Mouse (Mus musculus) embryonic facial prominence, embryonic 14.5 days (tissue): Measurements from ENCODE around the gene A830005F24Rik. TPM values are rescaled to one million over a fixed set of nuclear protein-coding genes. Genes with fewer than 3 reads are reported as not detected.

Source experiments
- ATAC-seq: fragments of 200-750 bp; cut with Nextera tagmentation; 2 replicates; pipeline ENCODE4 v1.8.0; 2017; ENCODE audit warnings: low read depth, moderate number of reproducible peaks, moderate TSS enrichment
- DNase-seq: peaks from one replicate; pipeline ENCODE4 v3.0.0-alpha.2; 2015; ENCODE audit warnings: low spot score
- H3K27ac ChIP-seq: fragments of 300-500 bp; sonication (generic); replicated peaks from 2 replicates; pipeline ENCODE4 v1.5.1; 2014; ENCODE audit warnings: low read depth, mild to moderate bottlenecking, low read length, moderate library complexity
- H3K27me3 ChIP-seq: fragments of 300-500 bp; sonication (generic); replicated peaks from 2 replicates; pipeline ENCODE4 v1.6.1; 2014; ENCODE audit warnings: low read length; ENCODE audit not compliant: control insufficient read depth, insufficient read depth
- H3K36me3 ChIP-seq: fragments of 300-500 bp; sonication (generic); 2 replicates; pipeline ENCODE4 v1.6.1; 2014; ENCODE audit warnings: low read length, mixed read lengths; ENCODE audit not compliant: control insufficient read depth, insufficient read depth
- H3K4me1 ChIP-seq: fragments of 300-500 bp; sonication (generic); 2 replicates; pipeline ENCODE4 v1.6.1; 2014; ENCODE audit warnings: antibody characterized with exemption, low read length; ENCODE audit not compliant: control insufficient read depth, insufficient read depth
- H3K4me2 ChIP-seq: fragments of 300-500 bp; sonication (generic); 2 replicates; pipeline ENCODE4 v1.6.1; 2014; ENCODE audit warnings: low read depth, mild to moderate bottlenecking, low read length, moderate library complexity, mixed read lengths
- H3K4me3 ChIP-seq: fragments of 300-500 bp; sonication (generic); 2 replicates; pipeline ENCODE4 v1.5.1; 2014; ENCODE audit warnings: low read depth, mild to moderate bottlenecking, low read length
- H3K9ac ChIP-seq: fragments of 300-500 bp; sonication (generic); 2 replicates; pipeline ENCODE4 v1.6.1; 2014; ENCODE audit warnings: low read depth, mild to moderate bottlenecking, low read length, moderate library complexity, mixed read lengths
- H3K9me3 ChIP-seq: fragments of 300-500 bp; sonication (generic); 2 replicates; pipeline ENCODE4 v1.6.1; 2016; ENCODE audit warnings: low read length; ENCODE audit not compliant: control insufficient read depth
- WGBS: fragments of 180-500 bp; shearing (Covaris S2); extraction: QIAGEN DNeasy Blood & Tissue Kit; methylation state at CpG from one replicate; pipeline ENCODE4 v1.1.7; 2014; 5-methylcytosine and 5-hydroxymethylcytosine counted together
- polyA plus RNA-seq: library from polyadenylated mRNA; unstranded; fragments of >200 nt; fragmentation: Nextera tagmentation; extraction: Ambion mirVana; gene quantifications from 2 replicates; pipeline ENCODE4 v1.2.1, GENCODE M21; 2014

The A830005F24Rik gene
- polyA plus RNA-seq, 1 experiment from 2014 or later, result 0.82 TPM

DNA sequence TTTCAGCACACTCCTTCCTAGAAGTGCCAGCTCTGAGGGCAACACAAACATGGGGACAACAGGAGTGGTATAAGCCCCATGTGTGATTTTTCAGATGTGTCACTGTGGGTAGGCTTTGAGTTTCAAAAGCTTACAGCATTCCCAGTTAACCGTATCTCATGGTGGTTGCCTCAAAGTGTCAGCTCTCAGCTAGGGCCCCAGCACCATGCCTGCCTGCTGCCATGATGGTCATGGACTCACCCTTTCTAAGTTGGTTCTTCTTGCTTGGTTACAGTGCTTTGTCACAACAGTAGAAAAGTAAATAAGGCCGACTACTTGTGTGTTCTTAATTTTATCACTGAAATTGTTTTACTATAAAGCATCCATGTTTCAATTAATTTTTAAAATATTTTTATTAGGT, 18.1 kb downstream of the A830005F24Rik start:
- peaks cover 22% of the 10 kb centered on the region for H3K36me3 ChIP-seq
- H3K4me2 ChIP-seq, result no peak overlapping the region
- no peak overlapping the region for H3K4me3 ChIP-seq
- DNase-seq (no peak), ATAC-seq (no peak)
- H3K9ac ChIP-seq, result no peak overlapping the region
- H3K9me3 ChIP-seq, result no peaks in the 10 kb centered on the region
- H3K4me1 ChIP-seq, result no peaks in the 10 kb centered on the region
- 79% methylated on average over 2 of the region's 2 CpGs for WGBS
- no peaks in the 10 kb centered on the region for H3K27me3 ChIP-seq
- no peak overlapping the region for H3K27ac ChIP-seq

DNA sequence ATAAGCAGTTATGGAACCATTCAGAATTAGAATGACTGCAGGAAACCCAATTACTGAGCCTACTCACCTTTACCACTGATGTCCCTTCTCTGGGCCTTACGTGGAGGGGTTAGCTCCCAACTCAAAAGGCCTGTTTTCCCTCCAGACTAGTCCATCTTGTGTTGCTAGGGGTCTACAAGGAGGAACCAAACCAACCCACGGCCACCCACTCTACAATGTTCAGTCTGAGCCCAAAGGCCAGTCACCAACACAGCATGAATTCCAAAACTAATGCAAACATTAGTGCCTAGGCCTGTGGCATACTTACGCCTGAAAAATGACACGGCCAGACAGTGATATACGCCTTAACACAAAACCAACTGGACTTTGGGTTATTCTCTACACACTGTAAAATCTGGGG, 20.1 kb downstream of the A830005F24Rik start:
- H3K4me3 ChIP-seq, result no peak overlapping the region
- no peaks in the 10 kb centered on the region for H3K4me1 ChIP-seq
- 90% methylated on average over 5 of the region's 5 CpGs for WGBS
- H3K9me3 ChIP-seq, result no peaks in the 10 kb centered on the region
- H3K27me3 ChIP-seq, result no peaks in the 10 kb centered on the region
- H3K36me3 ChIP-seq, result peaks cover 30% of the 10 kb centered on the region
- no peak overlapping the region for H3K27ac ChIP-seq
- ATAC-seq, result no peak
- H3K9ac ChIP-seq, result no peak overlapping the region
- H3K4me2 ChIP-seq, result no peak overlapping the region
- no peak for DNase-seq

DNA sequence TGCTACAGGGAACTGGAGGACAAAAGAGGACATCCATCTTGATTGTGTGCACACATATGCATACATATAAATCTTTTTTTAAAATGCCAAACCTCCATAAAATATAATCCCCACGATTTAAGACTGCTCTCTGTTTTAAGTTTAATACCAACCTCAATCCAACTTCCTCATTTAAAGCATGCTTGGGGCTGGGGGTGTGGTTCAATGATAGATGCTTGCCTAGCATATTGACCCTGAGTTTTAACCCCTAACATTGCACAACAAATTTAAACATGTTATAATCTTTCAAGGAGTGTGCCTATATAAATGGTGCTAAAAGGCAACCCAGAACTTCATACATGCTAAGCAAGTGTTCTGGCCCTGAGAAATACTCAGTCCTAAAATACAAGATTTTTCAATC, 27.1 kb downstream of the A830005F24Rik start:
- 59% methylated on average over 1 of the region's 1 CpGs for WGBS
- DNase-seq, result no peak
- H3K27ac ChIP-seq, result no peak overlapping the region
- no peaks in the 10 kb centered on the region for H3K27me3 ChIP-seq
- H3K4me1 ChIP-seq, result peaks cover 28% of the 10 kb centered on the region
- H3K4me2 ChIP-seq, result no peak overlapping the region
- no peak for ATAC-seq
- no peak overlapping the region for H3K9ac ChIP-seq
- peaks cover 16% of the 10 kb centered on the region for H3K36me3 ChIP-seq
- no peaks in the 10 kb centered on the region for H3K9me3 ChIP-seq
- H3K4me3 ChIP-seq, result no peak overlapping the region

DNA sequence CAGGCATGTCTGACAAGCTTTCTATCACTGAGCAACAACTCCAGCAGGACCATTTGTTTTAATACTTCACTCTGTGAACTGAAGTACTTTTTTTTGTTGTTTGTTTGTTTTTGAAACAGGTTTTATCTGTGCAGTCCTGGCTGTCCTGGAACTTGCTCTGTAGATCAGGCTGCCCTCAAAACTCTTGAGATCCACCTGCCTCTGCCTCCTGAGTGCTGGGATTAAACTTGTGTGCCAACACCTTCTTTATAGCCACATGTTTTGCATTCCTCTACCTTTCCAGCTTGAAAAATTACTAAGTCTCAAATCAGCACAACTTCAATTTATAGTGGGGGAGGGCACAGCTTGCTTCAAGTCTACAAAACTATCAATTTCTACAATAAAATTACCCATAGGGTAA, 31.0 kb downstream of the A830005F24Rik start:
- Histone ChIP-seq H3K27me3 (no peaks in the 10 kb centered on the region), H3K4me3 (peak overlapping the region; percentile 94), H3K4me1 (peaks cover 34% of the 10 kb centered on the region), H3K36me3 (no peaks in the 10 kb centered on the region), H3K9me3 (no peaks in the 10 kb centered on the region), H3K9ac (no peak overlapping the region), H3K27ac (no peak overlapping the region), H3K4me2 (peak overlapping the region; percentile 65)
- no peak for ATAC-seq
- DNase-seq, result no peak

DNA sequence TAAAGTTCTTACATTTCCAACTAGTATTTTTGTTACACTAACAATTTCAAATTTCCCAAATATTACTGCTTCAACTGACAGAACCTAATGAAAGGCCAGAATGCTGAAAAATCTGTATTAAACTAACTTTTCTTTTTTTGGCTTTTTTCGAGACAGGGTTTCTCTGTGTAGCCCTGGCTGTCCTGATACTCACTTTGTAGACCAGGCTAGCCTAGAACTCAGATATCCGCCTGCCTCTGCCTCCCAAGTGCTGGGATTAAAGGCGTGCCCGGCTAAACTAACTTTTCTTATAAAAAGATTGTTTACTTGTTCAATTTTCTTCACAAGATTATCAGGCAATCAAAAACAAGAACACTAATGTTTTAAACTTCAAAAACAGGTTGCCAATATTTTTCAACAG, 31.5 kb downstream of the A830005F24Rik start:
- Histone ChIP-seq H3K27me3 (no peaks in the 10 kb centered on the region), H3K27ac (peak overlapping the region; percentile 87; the same call in 1 of the 2 replicates), H3K4me2 (peak overlapping the region; percentile 65), H3K9me3 (no peaks in the 10 kb centered on the region), H3K9ac (peak overlapping the region; percentile 80), H3K4me3 (peak overlapping the region; percentile 94), H3K4me1 (peaks cover 34% of the 10 kb centered on the region), H3K36me3 (no peaks in the 10 kb centered on the region)
- DNase-seq (no peak), ATAC-seq (no peak)
- 35% methylated on average over 4 of the region's 4 CpGs for WGBS

DNA sequence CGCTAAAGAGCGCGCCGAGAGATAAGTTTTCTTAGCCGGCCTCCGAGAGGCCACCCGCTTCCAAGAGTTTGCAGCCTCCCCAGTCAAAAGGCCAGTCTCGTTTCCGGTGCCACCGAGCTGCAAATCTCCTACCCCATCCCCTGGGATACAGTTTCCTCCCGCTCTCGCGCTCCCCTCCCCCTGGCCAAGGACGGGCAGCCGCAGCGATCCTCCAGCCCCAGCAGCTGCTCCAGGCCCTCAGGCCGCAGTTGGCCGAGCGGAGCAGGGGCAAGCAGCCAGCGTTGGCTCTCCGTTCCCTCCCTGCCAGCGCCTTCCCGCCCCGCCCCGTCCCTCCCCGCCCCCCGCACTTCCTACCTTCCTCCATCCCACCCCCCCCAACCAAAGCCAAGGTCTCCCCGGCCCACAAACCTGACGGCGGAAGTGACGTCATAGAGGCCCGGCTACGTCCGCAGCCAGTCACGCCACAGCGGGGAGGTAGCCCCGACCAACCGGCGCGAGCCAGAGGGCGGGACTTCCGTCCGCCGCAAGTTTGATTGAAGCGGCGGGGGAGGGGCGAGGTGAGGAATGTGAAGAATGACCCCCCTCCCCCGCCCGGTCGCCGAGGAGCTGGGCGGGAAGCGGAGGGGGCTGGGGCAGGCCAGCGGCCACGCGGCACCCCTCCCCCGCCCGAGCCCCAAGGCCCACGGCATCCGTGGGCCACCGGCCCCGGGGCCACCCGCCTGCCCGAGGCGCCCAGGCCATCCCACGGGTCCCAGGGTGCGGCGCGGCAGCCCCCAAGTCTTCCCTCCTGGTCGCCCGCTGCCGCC, 32.3 kb downstream of the A830005F24Rik start:
- peak overlapping the region; percentile 65 for H3K4me2 ChIP-seq
- under 1% methylated on average over 35 of the region's 72 CpGs for WGBS
- peak; percentile 88 for ATAC-seq
- peaks cover 28% of the 10 kb centered on the region for H3K4me1 ChIP-seq
- no peaks in the 10 kb centered on the region for H3K27me3 ChIP-seq
- peak overlapping the region; percentile 100 for H3K9ac ChIP-seq
- H3K9me3 ChIP-seq, result no peaks in the 10 kb centered on the region
- H3K36me3 ChIP-seq, result no peaks in the 10 kb centered on the region
- peak overlapping the region; percentile 94 for H3K4me3 ChIP-seq
- H3K27ac ChIP-seq, result peak overlapping the region; percentile 100
- DNase-seq, result peak; percentile 99

DNA sequence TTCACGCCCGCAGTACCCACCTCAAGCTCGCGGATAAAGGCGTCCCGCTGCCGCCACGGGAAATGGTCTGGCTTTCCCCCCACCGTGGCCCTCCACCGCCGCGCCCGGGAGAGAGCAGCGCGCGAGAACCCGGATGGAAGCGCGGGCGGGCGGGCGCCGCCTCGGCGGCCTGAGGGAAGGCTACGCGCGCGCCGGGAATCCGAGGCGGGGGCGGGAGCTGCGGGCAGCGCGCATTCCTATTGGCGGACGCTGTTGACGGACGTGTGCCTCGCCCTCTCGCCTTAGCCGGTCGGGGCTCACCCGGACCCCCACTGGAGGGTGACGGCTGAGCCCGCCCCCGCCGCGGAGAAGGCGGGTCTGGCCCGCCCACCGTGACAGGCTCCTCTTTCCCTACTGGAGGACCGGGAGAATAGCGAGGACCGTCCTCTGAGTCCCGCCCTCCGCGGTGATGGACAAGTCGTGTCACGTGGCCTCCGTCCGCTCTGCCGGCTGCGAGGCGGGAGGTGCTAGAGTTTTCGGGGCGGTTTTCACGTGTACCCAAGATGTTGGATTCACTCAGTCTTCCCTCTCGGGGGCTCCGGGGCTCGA, 33.1 kb downstream of the A830005F24Rik start:
- Histone ChIP-seq H3K9ac (peak overlapping the region; percentile 100), H3K27ac (peak overlapping the region; percentile 100), H3K36me3 (no peaks in the 10 kb centered on the region), H3K4me2 (peak overlapping the region; percentile 53), H3K27me3 (no peaks in the 10 kb centered on the region), H3K4me3 (peak overlapping the region; percentile 94), H3K9me3 (no peaks in the 10 kb centered on the region), H3K4me1 (peaks cover 22% of the 10 kb centered on the region)
- peak; percentile 98 for ATAC-seq
- WGBS, result 1% methylated on average over 20 of the region's 72 CpGs
- peak; percentile 100 for DNase-seq

DNA sequence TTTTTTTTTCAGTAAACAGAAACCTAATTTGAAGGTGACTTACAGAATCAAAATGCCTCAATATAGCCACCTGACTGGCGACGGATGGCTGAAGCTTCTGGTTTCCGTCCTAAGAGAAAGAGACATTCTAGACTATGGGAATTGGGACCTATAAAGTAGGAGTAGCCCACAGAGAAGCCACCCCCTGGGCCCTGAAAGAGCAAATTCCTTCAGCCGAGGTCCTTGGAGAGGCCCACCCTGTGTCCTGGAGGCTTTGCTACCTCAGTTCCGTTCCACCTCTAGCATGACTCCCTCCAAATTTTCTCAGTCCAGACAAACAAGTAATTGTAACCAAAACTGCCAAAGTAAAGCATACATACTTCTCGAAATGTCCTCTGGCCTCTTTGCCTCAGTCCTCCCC, 34.3 kb downstream of the A830005F24Rik start:
- H3K9me3 ChIP-seq, result no peaks in the 10 kb centered on the region
- H3K27ac ChIP-seq, result no peak overlapping the region
- no peaks in the 10 kb centered on the region for H3K27me3 ChIP-seq
- H3K9ac ChIP-seq, result no peak overlapping the region
- ATAC-seq (no peak), DNase-seq (no peak)
- no peak overlapping the region for H3K4me3 ChIP-seq
- no peak overlapping the region for H3K4me2 ChIP-seq
- H3K36me3 ChIP-seq, result no peaks in the 10 kb centered on the region
- peaks cover 26% of the 10 kb centered on the region for H3K4me1 ChIP-seq
- 94% methylated on average over 6 of the region's 6 CpGs for WGBS

DNA sequence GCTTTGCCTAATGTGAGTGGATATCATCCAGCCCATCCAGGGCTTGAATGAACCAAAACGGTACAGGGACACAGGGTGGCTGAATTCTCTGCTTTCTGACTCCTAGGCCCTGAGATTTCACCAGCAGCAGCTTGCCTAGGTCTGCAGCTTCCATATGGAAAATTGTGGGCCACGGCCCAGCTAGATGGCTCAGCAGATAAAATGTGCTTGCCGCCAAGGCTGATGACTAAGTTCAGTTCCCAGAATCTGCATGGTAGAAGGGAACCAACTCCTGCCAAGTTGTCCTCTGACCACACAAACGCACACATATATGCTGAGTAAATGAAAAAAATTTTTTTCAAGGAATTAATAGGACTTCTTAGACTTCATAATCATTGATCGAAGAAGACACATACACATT, 34.9 kb downstream of the A830005F24Rik start:
- WGBS, result 88% methylated on average over 5 of the region's 5 CpGs
- peaks cover 26% of the 10 kb centered on the region for H3K4me1 ChIP-seq
- ATAC-seq (no peak), DNase-seq (no peak)
- H3K27me3 ChIP-seq, result no peaks in the 10 kb centered on the region
- H3K36me3 ChIP-seq, result no peaks in the 10 kb centered on the region
- H3K9ac ChIP-seq, result no peak overlapping the region
- no peaks in the 10 kb centered on the region for H3K9me3 ChIP-seq
- H3K4me2 ChIP-seq, result no peak overlapping the region
- H3K4me3 ChIP-seq, result no peak overlapping the region
- no peak overlapping the region for H3K27ac ChIP-seq
